Mouse (Mus musculus) midbrain, embryonic 15.5 days (tissue): Measurements from ENCODE around the gene Lgals12. TPM values are rescaled to one million over a fixed set of nuclear protein-coding genes. Genes with fewer than 3 reads are reported as not detected.

Experiments
- ATAC-seq: fragments of 200-750 bp; cut with Nextera tagmentation; replicated peaks from 2 replicates; pipeline ENCODE4 v1.8.0; 2017; ENCODE audit warnings: moderate TSS enrichment
- H3K27ac ChIP-seq: fragments of 300-500 bp; sonication (generic); 2 replicates; pipeline ENCODE4 v1.5.1; 2015; ENCODE audit warnings: mild to moderate bottlenecking, inconsistent platforms
- H3K27me3 ChIP-seq: fragments of 300-500 bp; sonication (generic); replicated peaks from 2 replicates; pipeline ENCODE4 v1.6.1; 2015; ENCODE audit warnings: inconsistent platforms
- H3K36me3 ChIP-seq: fragments of 300-500 bp; sonication (generic); replicated peaks from 2 replicates; pipeline ENCODE4 v1.6.1; 2015; ENCODE audit warnings: inconsistent platforms
- H3K4me1 ChIP-seq: fragments of 300-500 bp; sonication (generic); 2 replicates; pipeline ENCODE4 v1.6.1; 2015; ENCODE audit warnings: inconsistent platforms
- H3K4me2 ChIP-seq: fragments of 300-500 bp; sonication (generic); 2 replicates; pipeline ENCODE4 v1.6.1; 2015; ENCODE audit warnings: inconsistent platforms, mild to moderate bottlenecking, moderate library complexity
- H3K4me3 ChIP-seq: fragments of 300-500 bp; sonication (generic); 2 replicates; pipeline ENCODE4 v1.5.1; 2015; ENCODE audit warnings: mild to moderate bottlenecking, inconsistent platforms
- H3K9ac ChIP-seq: fragments of 300-500 bp; sonication (generic); 2 replicates; pipeline ENCODE4 v1.6.1; 2015; ENCODE audit warnings: mild to moderate bottlenecking, inconsistent platforms
- H3K9me3 ChIP-seq: fragments of 300-500 bp; sonication (generic); 2 replicates; pipeline ENCODE4 v1.6.1; 2016; ENCODE audit warnings: inconsistent platforms
- WGBS: fragments of 180-500 bp; shearing (Covaris S2); methylation state at CpG from one replicate; pipeline ENCODE4 v1.1.7; 2015; ENCODE audit warnings: mixed read lengths; 5-methylcytosine and 5-hydroxymethylcytosine counted together
- polyA plus RNA-seq: library from polyadenylated mRNA; unstranded; fragments of >200 nt; fragmentation: Nextera tagmentation; extraction: Ambion mirVana; gene quantifications from 2 replicates; pipeline ENCODE4 v1.2.1, GENCODE M21; 2015

The Lgals12 gene
- polyA plus RNA-seq, result 0.29 and 0.34 TPM in 2 replicates

GRCm38 (mm10) chr19:7606801-7607689, at the start of gene Lgals12:
Gene Lgals12, minus strand, starts transcription at chr19:7607193.
- Histone ChIP-seq H3K27ac (peak within 1 kb of the TSS; percentile 63), H3K4me1 (peaks cover 28% of the 10 kb centered on the region), H3K9me3 (no peaks in the 10 kb centered on the region), H3K9ac (peak within 1 kb of the TSS; percentile 18; the same call in 1 of the 2 replicates), H3K36me3 (no peaks in the 10 kb centered on the region), H3K27me3 (0 out of 2 replicates have a peak, but pooled peaks cover 4% of the 10 kb centered on the region), H3K4me3 (peak within 1 kb of the TSS; percentile 35), H3K4me2 (peak within 1 kb of the TSS; percentile 66)
- peak; percentile 72 for ATAC-seq
- WGBS, result 7% methylated on average over 15 of the region's 15 CpGs

GRCm38 (mm10) chr19:7648913-7649666, 42.1 kb upstream of the Lgals12 start:
- Histone ChIP-seq H3K9me3 (no peaks in the 10 kb centered on the region), H3K4me1 (no peaks in the 10 kb centered on the region), H3K36me3 (no peaks in the 10 kb centered on the region), H3K27ac (no peak overlapping the region), H3K4me2 (no peak overlapping the region), H3K9ac (no peak overlapping the region), H3K4me3 (no peak overlapping the region), H3K27me3 (no peaks in the 10 kb centered on the region)
- WGBS, result 85% methylated on average over 8 of the region's 8 CpGs
- ATAC-seq, result no peak

- no peak for ATAC-seq
- 79% methylated on average over 1 of the region's 1 CpGs for WGBS
Measured at GRCm38 (mm10) chr19:7633786-7634185, 26.8 kb upstream of the Lgals12 start.

GRCm38 (mm10) chr19:7633021-7633420, 26.0 kb upstream of the Lgals12 start:
- Histone ChIP-seq H3K9me3 (no peaks in the 10 kb centered on the region), H3K36me3 (no peaks in the 10 kb centered on the region)
- ATAC-seq, result no peak

More at GRCm38 (mm10) chr19:7633786-7634185, 26.8 kb upstream of the Lgals12 start:
- Histone ChIP-seq H3K4me1 (no peaks in the 10 kb centered on the region), H3K4me3 (no peak overlapping the region), H3K4me2 (no peak overlapping the region), H3K27ac (no peak overlapping the region), H3K9ac (no peak overlapping the region), H3K27me3 (no peaks in the 10 kb centered on the region), H3K36me3 (no peaks in the 10 kb centered on the region), H3K9me3 (no peaks in the 10 kb centered on the region)

GRCm38 (mm10) chr19:7617696-7618095, 10.7 kb upstream of the Lgals12 start:
- H3K36me3 ChIP-seq, result no peaks in the 10 kb centered on the region
- peak; percentile 27; the same call in 1 of the 2 replicates for ATAC-seq
- H3K4me1 ChIP-seq, result peaks cover 2% of the 10 kb centered on the region; the same call in 1 of the 2 replicates
- H3K9ac ChIP-seq, result no peak overlapping the region
- no peak overlapping the region for H3K4me3 ChIP-seq
- no peak overlapping the region for H3K4me2 ChIP-seq
- WGBS, result 47% methylated on average over 7 of the region's 7 CpGs
- no peak overlapping the region for H3K27ac ChIP-seq
- no peaks in the 10 kb centered on the region for H3K9me3 ChIP-seq
- H3K27me3 ChIP-seq, result no peaks in the 10 kb centered on the region

More at GRCm38 (mm10) chr19:7633021-7633420, 26.0 kb upstream of the Lgals12 start:
- no peak overlapping the region for H3K9ac ChIP-seq
- no peaks in the 10 kb centered on the region for H3K4me1 ChIP-seq
- H3K27ac ChIP-seq, result no peak overlapping the region
- no peak overlapping the region for H3K4me2 ChIP-seq
- no peak overlapping the region for H3K4me3 ChIP-seq
- no peaks in the 10 kb centered on the region for H3K27me3 ChIP-seq

GRCm38 (mm10) chr19:7617085-7617484, 10.1 kb upstream of the Lgals12 start:
- no peak for ATAC-seq
- H3K9me3 ChIP-seq, result no peaks in the 10 kb centered on the region
- H3K4me3 ChIP-seq, result no peak overlapping the region
- no peak overlapping the region for H3K27ac ChIP-seq
- peaks cover 6% of the 10 kb centered on the region; the same call in 1 of the 2 replicates for H3K4me1 ChIP-seq
- H3K36me3 ChIP-seq, result no peaks in the 10 kb centered on the region
- H3K27me3 ChIP-seq, result no peaks in the 10 kb centered on the region; the same call in 1 of the 2 replicates
- WGBS, result 66% methylated on average over 3 of the region's 3 CpGs
- H3K4me2 ChIP-seq, result no peak overlapping the region
- H3K9ac ChIP-seq, result no peak overlapping the region

- Histone ChIP-seq H3K27ac (no peak overlapping the region), H3K9me3 (no peaks in the 10 kb centered on the region), H3K27me3 (peaks cover 3% of the 10 kb centered on the region; the same call in 1 of the 2 replicates), H3K36me3 (no peaks in the 10 kb centered on the region), H3K4me1 (peaks cover 12% of the 10 kb centered on the region), H3K9ac (no peak overlapping the region), H3K4me2 (no peak overlapping the region), H3K4me3 (no peak overlapping the region)
- WGBS, result 78% methylated on average over 5 of the region's 5 CpGs
- no peak for ATAC-seq
Measured at GRCm38 (mm10) chr19:7616231-7616930, 9.4 kb upstream of the Lgals12 start.

- no peaks in the 10 kb centered on the region for H3K9me3 ChIP-seq
- H3K27me3 ChIP-seq, result peaks cover 4% of the 10 kb centered on the region; the same call in 1 of the 2 replicates
- no peaks in the 10 kb centered on the region for H3K36me3 ChIP-seq
- ATAC-seq, result no peak
- H3K27ac ChIP-seq, result no peak overlapping the region
- peaks cover 12% of the 10 kb centered on the region for H3K4me1 ChIP-seq
- no peak overlapping the region for H3K4me3 ChIP-seq
- H3K4me2 ChIP-seq, result no peak overlapping the region
- WGBS, result 83% methylated on average over 7 of the region's 7 CpGs
- no peak overlapping the region for H3K9ac ChIP-seq
Measured at GRCm38 (mm10) chr19:7613151-7613550, 6.2 kb upstream of the Lgals12 start.

GRCm38 (mm10) chr19:7611942-7612757, 5.2 kb upstream of the Lgals12 start, which contains the start of gene Hrasls5:
Gene Hrasls5, plus strand, starts transcription at chr19:7612541.
- Histone ChIP-seq H3K27ac (no peak within 1 kb of the TSS), H3K36me3 (no peaks in the 10 kb centered on the region), H3K4me2 (peak within 1 kb of the TSS; percentile 94), H3K4me1 (peaks cover 14% of the 10 kb centered on the region), H3K9me3 (no peaks in the 10 kb centered on the region), H3K4me3 (peak within 1 kb of the TSS; percentile 47), H3K27me3 (peaks cover 4% of the 10 kb centered on the region; the same call in 1 of the 2 replicates), H3K9ac (peak within 1 kb of the TSS; percentile 39)
- peak; percentile 83 for ATAC-seq
- 3% methylated on average over 54 of the region's 54 CpGs for WGBS

- H3K27ac ChIP-seq, result no peak overlapping the region
- peaks cover 4% of the 10 kb centered on the region; the same call in 1 of the 2 replicates for H3K27me3 ChIP-seq
- peaks cover 33% of the 10 kb centered on the region for H3K4me1 ChIP-seq
- no peaks in the 10 kb centered on the region for H3K9me3 ChIP-seq
- H3K4me2 ChIP-seq, result no peak overlapping the region
- no peak overlapping the region for H3K4me3 ChIP-seq
- H3K9ac ChIP-seq, result no peak overlapping the region
- WGBS, result 89% methylated on average over 7 of the region's 7 CpGs
- ATAC-seq, result no peak
- H3K36me3 ChIP-seq, result no peaks in the 10 kb centered on the region
Measured at GRCm38 (mm10) chr19:7607690-7608201, 753 bp upstream of the Lgals12 start.
